Mouse (Mus musculus) left cerebral cortex, postnatal 25 days (tissue): ENCODE measurements at regions not wholly inside any gene's neighbourhood (a gene's known extent, or its start where the extent isn't known, plus 50 kb on each side); places are given as distances from the start of the nearest gene placed in this dataset.

Experiments
- DNase-seq, 2 experiments: peaks; one replicate each; pipeline ENCODE4 v3.0.0; 2022; ENCODE audit warnings: low spot score in 2 of 2, mixed read lengths in 1 of 2
- intact Hi-C: fragments of 180-260 bp; cut with DNase I; formaldehyde crosslinking; loops from one replicate; pipeline ENCODE4 v1.15.1; 2025

GRCm38 (mm10) chr1:144452141-144452540 is 115.3 kb downstream of the Rgs21 start:
- intact Hi-C loops, result no loop called here

GRCm38 (mm10) chr1:144451731-144452130 is 115.7 kb downstream of the Rgs21 start:
- intact Hi-C loops, result no loop called here

More at GRCm38 (mm10) chr1:144452141-144452540, 115.3 kb downstream of the Rgs21 start:
- no peak for DNase-seq

GRCm38 (mm10) chr1:144436617-144437016 is 130.8 kb downstream of the Rgs21 start:
- DNase-seq, result peak in 1 of 2 experiments; percentile 38

More at GRCm38 (mm10) chr1:144451731-144452130, 115.7 kb downstream of the Rgs21 start:
- no peak for DNase-seq

DNA sequence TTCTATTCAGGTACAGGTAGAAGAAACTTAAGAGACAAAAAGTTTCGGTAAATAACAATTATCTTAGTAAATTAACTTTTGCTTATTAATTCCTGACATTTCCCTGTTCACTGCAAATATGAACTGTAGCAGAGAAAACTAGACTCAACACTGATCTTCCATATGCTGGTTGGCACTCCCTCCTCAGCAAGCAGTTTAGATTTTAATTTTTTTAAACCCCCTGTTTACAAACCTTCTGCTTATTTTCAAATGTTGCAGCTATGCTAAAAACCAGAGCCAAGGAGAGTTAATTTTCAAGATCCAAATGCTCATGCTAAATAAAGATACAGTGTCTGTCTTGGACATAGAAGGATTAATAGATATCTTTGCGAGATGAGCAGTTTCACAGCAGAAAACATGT is 134.7 kb downstream of the Rgs21 start:
- no peak for DNase-seq
- intact Hi-C loops, result loop anchor here (10.0 kb wide), 1 partner anchor 252 kb away; no protein-coding TSS in a partner anchor

More at GRCm38 (mm10) chr1:144436617-144437016, 130.8 kb downstream of the Rgs21 start:
- intact Hi-C loops, result loop anchor here (10.0 kb wide), 1 partner anchor 248 kb away; no protein-coding TSS in a partner anchor

DNA sequence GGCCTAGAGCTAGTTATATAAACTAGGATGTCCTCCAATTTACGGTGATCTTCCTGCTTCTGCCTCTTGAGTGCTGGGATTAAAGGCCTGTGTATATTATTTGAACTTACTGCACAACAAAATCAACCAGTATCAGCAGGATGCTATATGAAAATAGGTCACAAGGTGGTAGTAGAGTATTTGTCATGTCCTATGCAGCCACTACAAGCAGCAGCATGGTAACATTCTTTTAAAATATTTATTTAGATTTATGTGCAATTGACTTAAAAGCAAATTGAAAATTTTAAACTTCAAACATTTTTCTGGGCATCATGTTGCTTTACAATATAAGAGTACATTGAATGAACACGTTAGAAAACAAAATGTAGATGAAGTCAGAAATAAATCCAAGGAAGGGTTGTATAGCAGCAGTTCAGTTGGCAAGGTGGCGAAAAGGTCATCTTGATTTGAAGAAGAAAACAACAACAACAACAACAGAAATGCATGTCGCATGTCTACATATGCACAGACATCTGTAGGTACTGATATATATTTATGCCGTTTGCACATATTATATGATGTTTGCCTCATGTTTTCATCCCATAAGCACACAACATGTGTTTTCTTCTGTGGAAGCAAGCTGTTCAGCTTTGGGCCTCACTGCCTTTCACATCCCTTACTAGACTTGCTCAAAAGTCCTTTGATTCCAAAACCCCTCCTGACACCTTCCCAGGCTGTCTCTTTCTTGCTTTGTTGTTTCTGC is 135.8 kb downstream of the Rgs21 start:
- peak; percentile 13 to 60 for DNase-seq

GRCm38 (mm10) chr1:144421374-144421773 is 146.1 kb downstream of the Rgs21 start:
- no peak for DNase-seq
- intact Hi-C loops, result no loop called here

More for the DNA sequence above, 135.8 kb downstream of the Rgs21 start:
- intact Hi-C loops, result loop anchor here (10.0 kb wide), 1 partner anchor 253 kb away; no protein-coding TSS in a partner anchor

- intact Hi-C loops, result no loop called here
- peak; percentile 82 to 94 for DNase-seq
Measured at GRCm38 (mm10) chr1:144406387-144407383, 157.6 kb upstream of the Rgs1 start.

- intact Hi-C loops, result no loop called here
- DNase-seq, result no peak
Measured at GRCm38 (mm10) chr1:144405724-144406123, 156.7 kb upstream of the Rgs1 start.

GRCm38 (mm10) chr1:144405031-144405430 is 156.0 kb upstream of the Rgs1 start:
- no peak for DNase-seq
- intact Hi-C loops, result no loop called here

- DNase-seq, result peak in 1 of 2 experiments; percentile 19
- intact Hi-C loops, result loop anchor here (5.0 kb wide), 3 partner anchors 138 to 373 kb away; no protein-coding TSS in a partner anchor
Measured at GRCm38 (mm10) chr1:144379991-144380594, 131.1 kb upstream of the Rgs1 start.

GRCm38 (mm10) chr1:144374121-144374520 is 125.1 kb upstream of the Rgs1 start:
- intact Hi-C loops, result loop anchor here (2.0 kb wide), 1 partner anchor 569 kb away; no protein-coding TSS in a partner anchor
- no peak for DNase-seq

DNA sequence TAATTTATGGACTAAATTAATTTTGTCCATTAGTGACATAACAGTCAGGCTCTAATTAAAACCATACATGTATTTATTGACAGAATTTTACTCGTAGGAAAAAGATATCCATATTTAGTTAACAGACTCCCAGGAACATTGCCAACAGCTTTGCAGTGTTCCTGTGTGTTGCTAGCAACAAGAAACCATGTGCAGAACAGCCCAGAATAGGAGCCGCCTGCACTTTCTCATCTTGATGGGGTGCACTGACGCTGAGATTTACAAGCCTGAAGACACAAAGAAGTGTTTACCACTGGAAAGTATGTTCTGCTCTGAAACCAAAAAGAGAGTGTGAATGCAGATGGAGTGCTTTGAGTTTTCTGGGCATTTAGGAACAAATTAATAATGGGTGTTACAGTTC is 118.5 kb upstream of the Rgs1 start:
- intact Hi-C loops, result no loop called here
- DNase-seq, result peak; percentile 69 to 88

DNA sequence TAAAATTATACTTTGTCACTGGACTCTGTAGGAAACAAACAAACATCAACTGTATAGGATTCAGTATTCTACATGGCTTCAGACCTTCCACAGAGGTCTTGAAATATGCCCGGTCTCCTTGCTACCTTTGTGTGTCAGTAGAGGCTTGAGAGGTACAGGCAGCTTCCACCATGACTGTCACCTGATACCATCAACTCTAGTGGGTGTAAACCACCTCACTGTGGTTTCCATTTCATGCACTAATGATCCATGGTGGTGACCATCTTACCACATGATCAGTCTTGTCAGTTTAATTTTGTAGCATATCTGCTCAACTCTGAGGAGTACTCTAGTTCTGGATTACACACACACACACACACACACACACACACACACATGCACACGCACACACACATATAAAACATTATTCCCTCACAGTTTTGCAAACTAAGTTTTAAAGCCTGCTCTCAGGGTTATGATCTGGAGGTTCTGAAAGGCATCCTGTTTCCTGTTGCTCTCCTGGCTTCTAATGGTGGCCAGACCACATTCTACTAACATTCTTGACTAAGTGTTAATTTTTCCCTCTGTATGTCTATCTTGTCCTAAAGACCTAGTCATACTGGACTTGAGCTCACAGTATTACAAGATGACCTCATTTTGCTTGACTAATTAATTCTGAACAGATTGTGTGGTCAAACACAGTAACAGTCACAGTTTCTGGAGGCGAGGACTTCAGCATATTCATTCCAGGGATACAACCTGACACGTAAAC is 106.7 kb upstream of the Rgs1 start:
- no peak for DNase-seq
- intact Hi-C loops, result no loop called here

DNA sequence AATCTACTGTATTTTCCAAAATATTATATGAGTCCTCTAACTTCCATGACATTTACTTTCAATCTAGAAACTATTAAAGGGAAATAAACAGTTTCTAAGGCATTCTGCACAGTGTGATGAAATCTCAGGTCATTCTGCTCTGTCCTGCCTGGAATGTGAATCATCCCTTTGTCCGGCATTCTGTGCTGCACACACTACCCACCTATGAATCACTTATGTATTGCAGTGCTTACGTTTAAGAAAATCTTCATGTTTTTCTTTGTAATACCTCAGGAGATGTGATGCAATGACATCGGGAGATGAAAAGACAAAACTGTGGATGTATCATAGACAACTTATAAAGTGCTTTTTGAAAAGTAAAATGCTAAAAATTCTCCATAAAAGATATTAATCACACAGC is 106.0 kb upstream of the Rgs1 start:
- DNase-seq, result no peak
- intact Hi-C loops, result no loop called here

- DNase-seq, result no peak
- intact Hi-C loops, result loop anchor here (5.0 kb wide), 2 partner anchors 111 to 156 kb away; no protein-coding TSS in a partner anchor
Measured at GRCm38 (mm10) chr1:144353320-144353719, 104.3 kb upstream of the Rgs1 start.

- DNase-seq, result no peak
- intact Hi-C loops, result no loop called here
Measured at GRCm38 (mm10) chr1:144343820-144344219, 94.8 kb upstream of the Rgs1 start.

DNA sequence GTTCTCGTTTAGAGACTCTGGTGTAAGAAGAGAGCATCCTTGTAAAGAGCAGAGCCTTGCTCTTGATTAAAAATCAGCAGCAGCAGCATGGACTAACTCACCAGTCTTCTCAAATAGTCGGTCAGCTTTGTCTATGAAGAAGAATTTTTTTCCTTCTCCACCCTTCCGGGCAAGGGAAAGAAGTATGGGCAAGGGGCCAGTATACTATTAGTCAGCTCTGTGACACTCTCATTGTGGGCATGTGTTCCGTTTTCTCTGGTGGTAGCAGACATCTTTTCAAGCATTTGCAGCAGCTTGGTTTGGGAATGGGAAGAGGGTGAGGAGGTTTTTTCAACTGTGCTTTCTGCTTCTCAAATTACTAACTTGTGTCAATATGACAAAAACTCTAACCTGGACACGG is 94.3 kb upstream of the Rgs1 start:
- intact Hi-C loops, result no loop called here
- peak; percentile 3 to 43 for DNase-seq

DNA sequence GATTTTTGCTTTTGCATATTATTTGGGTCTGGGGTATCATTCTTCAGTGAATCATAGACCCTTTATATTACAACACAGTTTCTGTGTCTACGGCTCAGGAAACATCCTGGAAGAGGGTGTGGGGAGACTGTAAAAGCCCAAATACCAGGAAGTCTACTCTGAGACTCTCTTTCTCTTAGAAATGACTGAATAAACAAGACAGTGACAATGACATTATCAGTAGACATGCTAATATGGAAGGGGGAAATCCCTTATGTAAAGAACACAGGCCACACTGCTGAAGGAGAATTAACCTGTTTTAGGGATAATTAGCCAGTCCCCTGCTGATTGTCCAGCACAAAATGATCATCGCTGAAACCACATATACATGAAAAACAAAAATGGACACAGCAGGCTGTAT is 88.5 kb upstream of the Rgs1 start:
- no peak for DNase-seq
- intact Hi-C loops, result no loop called here
